Mouse (Mus musculus) hindbrain, embryonic 14.5 days (tissue): Measurements from ENCODE around the gene Notch1. TPM values are rescaled to one million over a fixed set of nuclear protein-coding genes. Genes with fewer than 3 reads are reported as not detected.

Source experiments
- ATAC-seq: fragments of 200-750 bp; cut with Nextera tagmentation; 2 replicates; pipeline ENCODE4 v1.8.0; 2017; ENCODE audit warnings: moderate number of reproducible peaks, mild to moderate bottlenecking, moderate TSS enrichment, moderate library complexity; ENCODE audit not compliant: low FRiP score
- DNase-seq: peaks from one replicate; pipeline ENCODE4 v3.0.0-alpha.2; 2015; ENCODE audit warnings: low spot score
- H3K27ac ChIP-seq: fragments of 300-500 bp; sonication (generic); 2 replicates; pipeline ENCODE4 v1.5.1; 2014; ENCODE audit warnings: mild to moderate bottlenecking, moderate library complexity
- H3K27me3 ChIP-seq: fragments of 300-500 bp; sonication (generic); 2 replicates; pipeline ENCODE4 v1.6.1; 2014; ENCODE audit warnings: mild to moderate bottlenecking, low read length, mixed read lengths; ENCODE audit not compliant: control insufficient read depth, insufficient read depth
- H3K36me3 ChIP-seq: fragments of 300-500 bp; sonication (generic); replicated peaks from 2 replicates; pipeline ENCODE4 v1.6.1; 2014; ENCODE audit not compliant: control insufficient read depth, insufficient read depth
- H3K4me1 ChIP-seq: fragments of 300-500 bp; sonication (generic); replicated peaks from 2 replicates; pipeline ENCODE4 v1.6.1; 2014; ENCODE audit warnings: antibody characterized with exemption, low read length, mixed read lengths; ENCODE audit not compliant: control insufficient read depth, insufficient read depth
- H3K4me2 ChIP-seq: fragments of 300-500 bp; sonication (generic); replicated peaks from 2 replicates; pipeline ENCODE4 v1.6.1; 2014; ENCODE audit warnings: mild to moderate bottlenecking, moderate library complexity
- H3K4me3 ChIP-seq: fragments of 300-500 bp; sonication (generic); replicated peaks from 2 replicates; pipeline ENCODE4 v1.5.1; 2014; ENCODE audit warnings: mild to moderate bottlenecking, low read length
- H3K9ac ChIP-seq: fragments of 300-500 bp; sonication (generic); 2 replicates; pipeline ENCODE4 v1.6.1; 2014
- H3K9me3 ChIP-seq: fragments of 300-500 bp; sonication (generic); 2 replicates; pipeline ENCODE4 v1.6.1; 2016; ENCODE audit warnings: low read length; ENCODE audit not compliant: control insufficient read depth
- WGBS: fragments of 180-500 bp; shearing (Covaris S2); extraction: QIAGEN DNeasy Blood & Tissue Kit; methylation state at CpG from one replicate; pipeline ENCODE4 v1.1.7; 2014; 5-methylcytosine and 5-hydroxymethylcytosine counted together
- polyA plus RNA-seq: library from polyadenylated mRNA; unstranded; fragments of >200 nt; fragmentation: Nextera tagmentation; extraction: Ambion mirVana; gene quantifications from 2 replicates; pipeline ENCODE4 v1.2.1, GENCODE M21; 2014

Gene Notch1
- polyA plus RNA-seq, 1 experiment from 2014 or later, result 23.3 TPM

DNA sequence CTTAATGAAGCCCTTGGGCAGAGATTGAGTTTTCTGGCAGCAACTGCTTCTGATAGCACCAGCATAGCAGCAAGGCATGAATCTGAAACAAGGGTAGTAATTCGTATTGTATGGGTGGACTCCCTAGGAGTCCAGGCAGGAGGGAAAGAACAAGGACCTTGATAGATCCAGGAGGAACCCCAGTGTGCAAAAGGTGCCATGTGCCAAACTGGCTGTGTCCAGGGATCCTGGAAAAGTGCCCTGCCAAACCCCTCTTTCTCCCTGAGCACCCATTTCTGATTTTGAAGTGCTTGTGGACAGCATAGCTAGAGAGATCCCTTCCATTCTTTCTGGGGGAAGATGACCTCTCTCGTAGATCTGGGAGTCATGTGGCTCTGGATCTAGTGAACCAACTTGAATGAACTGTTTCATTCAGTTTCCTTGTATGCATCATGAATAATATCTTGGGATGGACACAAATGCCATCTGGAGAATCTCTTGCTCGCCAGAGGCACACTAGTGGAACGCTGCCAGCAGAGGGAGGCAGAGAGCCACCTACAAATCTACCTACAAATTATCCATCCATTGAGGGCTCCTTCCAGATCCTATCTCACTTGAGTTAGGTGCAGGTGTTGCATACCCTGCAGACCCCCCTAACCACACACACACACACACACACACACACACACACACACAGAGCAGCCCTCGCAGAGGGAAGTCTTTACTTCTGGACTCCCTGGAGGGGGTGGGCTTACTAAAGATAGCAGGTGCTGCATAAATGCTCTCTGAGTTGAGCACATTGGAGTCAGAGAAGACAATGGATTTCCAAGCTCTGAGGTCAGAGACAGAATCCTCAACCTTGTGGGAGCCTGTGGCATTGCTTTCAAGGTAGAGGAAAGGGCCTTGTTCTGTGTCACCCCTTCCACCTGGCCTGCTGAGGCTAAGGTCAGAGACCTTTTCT is 67.1 kb downstream of the Notch1 start:
- Histone ChIP-seq H3K4me2 (no peak overlapping the region), H3K4me1 (peaks cover 8% of the 10 kb centered on the region), H3K27ac (no peak overlapping the region), H3K9me3 (no peaks in the 10 kb centered on the region), H3K4me3 (no peak overlapping the region), H3K9ac (peak overlapping the region; percentile 8), H3K36me3 (no peaks in the 10 kb centered on the region), H3K27me3 (no peaks in the 10 kb centered on the region)
- peak; percentile 89 for DNase-seq
- ATAC-seq, result no peak
- WGBS, result 23% methylated on average over 5 of the region's 5 CpGs

GRCm38 (mm10) chr2:26447451-26447850 is 69.0 kb downstream of the Notch1 start:
- ATAC-seq (no peak), DNase-seq (no peak)
- Histone ChIP-seq H3K27ac (no peak overlapping the region), H3K36me3 (no peaks in the 10 kb centered on the region), H3K4me2 (no peak overlapping the region), H3K9me3 (no peaks in the 10 kb centered on the region), H3K4me3 (no peak overlapping the region), H3K9ac (no peak overlapping the region), H3K4me1 (peaks cover 19% of the 10 kb centered on the region), H3K27me3 (no peaks in the 10 kb centered on the region)
- 86% methylated on average over 1 of the region's 1 CpGs for WGBS

GRCm38 (mm10) chr2:26446671-26447070 is 69.8 kb downstream of the Notch1 start:
- peak overlapping the region; percentile 88 for H3K4me2 ChIP-seq
- no peaks in the 10 kb centered on the region for H3K9me3 ChIP-seq
- H3K27ac ChIP-seq, result no peak overlapping the region
- no peaks in the 10 kb centered on the region for H3K27me3 ChIP-seq
- peak overlapping the region; percentile 84 for H3K4me3 ChIP-seq
- peak overlapping the region; percentile 67 for H3K9ac ChIP-seq
- H3K36me3 ChIP-seq, result peaks cover 3% of the 10 kb centered on the region
- 74% methylated on average over 4 of the region's 4 CpGs for WGBS
- ATAC-seq (no peak), DNase-seq (no peak)
- peaks cover 19% of the 10 kb centered on the region for H3K4me1 ChIP-seq

DNA sequence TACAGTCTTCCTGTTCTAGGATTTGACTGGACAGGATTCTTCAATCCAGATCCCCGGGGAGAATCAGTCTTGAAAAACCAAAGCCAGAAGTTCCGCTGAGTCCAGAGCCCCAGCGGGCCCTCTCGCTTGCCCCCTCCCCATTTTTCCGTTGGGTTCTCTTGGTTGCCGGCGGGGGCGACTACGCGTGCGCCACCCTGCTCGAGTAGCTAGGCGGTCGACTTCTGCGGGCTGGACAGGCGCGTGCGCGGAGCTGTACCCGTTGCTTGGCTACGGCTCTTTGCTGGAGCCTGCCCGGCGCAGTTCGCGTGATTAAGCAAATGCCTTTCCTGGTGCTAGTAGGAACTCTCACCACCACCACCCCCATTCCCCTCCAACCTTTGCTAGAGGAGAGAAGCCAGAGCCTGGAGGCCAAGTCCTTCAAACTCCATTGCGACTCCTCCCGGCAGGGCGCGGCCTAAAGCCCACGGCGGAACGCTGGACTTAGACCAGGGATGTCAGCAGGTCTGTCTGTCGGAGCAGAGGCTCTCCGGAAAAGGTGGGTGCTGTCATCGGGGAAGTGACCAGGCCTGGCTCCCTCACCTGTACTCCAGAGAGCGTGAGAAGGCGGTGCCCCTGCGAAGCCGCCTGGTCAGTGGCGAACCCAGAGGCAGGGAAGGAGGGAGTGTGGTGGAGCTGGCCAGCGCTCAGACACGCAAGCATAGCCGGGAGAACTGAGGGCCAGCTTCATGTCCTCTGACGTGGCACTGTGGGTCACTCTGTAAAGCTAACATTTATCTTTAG is 70.6 kb downstream of the Notch1 start:
- peak overlapping the region; percentile 84 for H3K4me3 ChIP-seq
- peak; percentile 91 for ATAC-seq
- peak overlapping the region; percentile 90 for H3K27ac ChIP-seq
- peaks cover 11% of the 10 kb centered on the region for H3K36me3 ChIP-seq
- peak overlapping the region; percentile 88 for H3K4me2 ChIP-seq
- peak overlapping the region; percentile 67 for H3K9ac ChIP-seq
- no peaks in the 10 kb centered on the region for H3K9me3 ChIP-seq
- H3K27me3 ChIP-seq, result no peaks in the 10 kb centered on the region
- H3K4me1 ChIP-seq, result peaks cover 19% of the 10 kb centered on the region
- WGBS, result under 1% methylated on average over 44 of the region's 44 CpGs
- peak; percentile 88 for DNase-seq

- WGBS, result under 1% methylated on average over 58 of the region's 61 CpGs
These were observed 71.4 kb downstream of the Notch1 start, which contains the start of gene Sec16a for GRCm38 (mm10) chr2:26444946-26445665. TSS of gene Sec16a (minus strand) at chr2:26445216.

DNA sequence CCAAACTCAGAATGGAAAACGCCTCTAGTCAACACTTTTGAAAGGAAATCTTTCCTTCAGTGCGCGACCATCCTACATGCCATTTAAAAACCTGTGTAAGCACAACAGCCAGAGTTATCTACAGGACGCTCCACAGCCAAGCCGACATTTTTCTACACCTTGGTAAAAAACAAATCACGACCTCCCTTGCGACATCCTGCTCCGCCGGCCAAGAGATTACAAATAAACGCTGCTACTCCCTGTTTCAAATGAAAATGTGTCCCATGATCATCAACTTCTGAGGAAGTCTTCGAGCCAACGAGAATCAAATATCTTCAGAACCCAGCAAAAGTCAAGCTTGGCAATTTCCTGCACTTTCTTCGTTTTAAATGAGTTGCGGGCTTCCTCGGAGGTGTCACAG is 72.1 kb downstream of the Notch1 start:
- Histone ChIP-seq H3K4me1 (peaks cover 19% of the 10 kb centered on the region), H3K4me2 (peak overlapping the region; percentile 82), H3K27me3 (no peaks in the 10 kb centered on the region), H3K9me3 (no peaks in the 10 kb centered on the region), H3K27ac (peak overlapping the region; percentile 87), H3K36me3 (peaks cover 26% of the 10 kb centered on the region), H3K9ac (peak overlapping the region; percentile 78), H3K4me3 (peak overlapping the region; percentile 84)
- WGBS, result 6% methylated on average over 15 of the region's 15 CpGs
- DNase-seq, result no peak
- no peak for ATAC-seq

More at GRCm38 (mm10) chr2:26444946-26445665, 71.4 kb downstream of the Notch1 start, which contains the start of gene Sec16a:
- peak; percentile 99 for DNase-seq
- peaks cover 19% of the 10 kb centered on the region for H3K4me1 ChIP-seq
- peak within 1 kb of the TSS; percentile 90 for H3K27ac ChIP-seq
- H3K9ac ChIP-seq, result peak within 1 kb of the TSS; percentile 78
- no peaks in the 10 kb centered on the region for H3K27me3 ChIP-seq
- no peaks in the 10 kb centered on the region for H3K9me3 ChIP-seq
- peak within 1 kb of the TSS; percentile 84 for H3K4me3 ChIP-seq
- H3K4me2 ChIP-seq, result peak within 1 kb of the TSS; percentile 88
- ATAC-seq, result peak; percentile 94
- peaks cover 18% of the 10 kb centered on the region for H3K36me3 ChIP-seq

DNA sequence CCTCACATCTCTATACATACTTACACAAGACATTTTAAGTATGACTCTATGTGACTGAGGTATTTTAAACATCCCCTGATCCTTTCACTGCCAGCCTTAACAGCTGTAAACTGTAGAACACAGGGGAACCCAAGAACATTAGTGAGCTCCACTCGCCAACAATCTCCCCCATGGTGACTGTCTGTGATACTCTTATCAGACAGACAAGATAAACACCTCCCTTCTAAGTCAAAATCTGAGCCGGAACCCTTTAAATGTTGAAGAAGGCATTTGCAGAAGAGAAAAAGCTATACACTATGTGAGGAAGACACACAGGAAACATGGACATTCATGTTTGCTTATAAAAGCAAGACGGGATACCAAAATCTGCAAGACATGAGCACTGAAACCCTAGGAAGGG is 72.6 kb downstream of the Notch1 start:
- no peak for DNase-seq
- Histone ChIP-seq H3K9me3 (no peaks in the 10 kb centered on the region), H3K4me3 (peak overlapping the region; percentile 84), H3K36me3 (peaks cover 31% of the 10 kb centered on the region), H3K27ac (no peak overlapping the region), H3K4me1 (peaks cover 19% of the 10 kb centered on the region), H3K27me3 (no peaks in the 10 kb centered on the region), H3K9ac (peak overlapping the region; percentile 78), H3K4me2 (peak overlapping the region; percentile 82)
- ATAC-seq, result no peak
- WGBS, result 67% methylated on average over 3 of the region's 3 CpGs

DNA sequence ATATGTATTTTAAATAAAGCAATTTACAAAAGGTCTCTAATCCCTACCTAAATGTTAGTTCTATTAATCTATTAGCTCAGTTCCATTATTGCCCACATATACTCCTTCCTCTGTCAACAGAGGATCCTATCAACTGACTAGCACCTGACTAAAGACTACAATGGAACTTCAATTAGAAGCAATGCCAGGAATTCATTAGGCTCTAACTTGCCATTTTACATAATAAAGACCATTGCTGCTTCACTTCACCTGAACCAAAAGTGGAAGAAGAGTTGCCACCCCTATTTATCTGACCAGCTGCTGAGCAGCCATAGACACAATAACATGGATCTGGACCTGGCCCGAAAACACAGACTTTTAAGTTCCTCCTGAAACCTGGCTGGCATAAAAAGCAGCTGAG is 73.6 kb downstream of the Notch1 start:
- ATAC-seq (no peak), DNase-seq (no peak)
- H3K4me3 ChIP-seq, result no peak overlapping the region
- H3K4me2 ChIP-seq, result no peak overlapping the region
- WGBS, result 62% methylated on average over 1 of the region's 1 CpGs
- H3K9me3 ChIP-seq, result no peaks in the 10 kb centered on the region
- no peak overlapping the region for H3K9ac ChIP-seq
- H3K27me3 ChIP-seq, result no peaks in the 10 kb centered on the region
- H3K27ac ChIP-seq, result no peak overlapping the region
- peaks cover 41% of the 10 kb centered on the region for H3K36me3 ChIP-seq
- H3K4me1 ChIP-seq, result peaks cover 19% of the 10 kb centered on the region
